Mouse (Mus musculus): ENCODE data around the gene Nsdhl.

- TF ChIP-seq CTCF (IDR thresholded peaks at IDR 0.05; ENCODE audit: low read depth, low read length), result no peak
- no peak for TF ChIP-seq EP300 (IDR thresholded peaks at IDR 0.05; ENCODE audit: insufficient read depth, low read depth, low read length)
- TF ChIP-seq POLR2A (IDR thresholded peaks at IDR 0.05; ENCODE audit: insufficient read depth, low read length), result no peak
These were observed at the start of gene Nsdhl, which contains the start of gene Cetn2 for GRCm38 (mm10) chrX:72917884-72918681.
